Mouse (Mus musculus): ENCODE measurements around the gene Ttc13.

The Ttc13 gene

GRCm38 (mm10) chr8:124721862-124722515, at the start of gene Ttc13, which contains the start of gene Arv1:
Gene Ttc13 (minus strand): TSS chr8:124721983.
Gene Arv1 (plus strand): TSS chr8:124722139.
- DNase-seq (ENCODE audit: low read depth) = peak; percentile 82

- DNase-seq (ENCODE audit: low read depth) = no peak
These were observed 41.3 kb upstream of the Ttc13 start for GRCm38 (mm10) chr8:124763061-124763460.

GRCm38 (mm10) chr8:124758544-124758943, 36.8 kb upstream of the Ttc13 start:
- no peak for DNase-seq (ENCODE audit: low read depth)

- no peak for DNase-seq (ENCODE audit: low read depth)
These were observed 34.8 kb upstream of the Ttc13 start for GRCm38 (mm10) chr8:124756601-124757000.

- no peak for DNase-seq (ENCODE audit: low read depth)
These were observed 34.4 kb upstream of the Ttc13 start for GRCm38 (mm10) chr8:124756153-124756552.

GRCm38 (mm10) chr8:124755481-124755880, 33.7 kb upstream of the Ttc13 start:
- DNase-seq (ENCODE audit: low read depth) = no peak

GRCm38 (mm10) chr8:124754792-124755190, 33.0 kb upstream of the Ttc13 start:
- no peak for DNase-seq (ENCODE audit: low read depth)

- no peak for DNase-seq (ENCODE audit: low read depth)
These were observed 32.5 kb upstream of the Ttc13 start for GRCm38 (mm10) chr8:124754101-124754791.

- no peak for DNase-seq (ENCODE audit: low read depth)
These were observed 30.6 kb upstream of the Ttc13 start for GRCm38 (mm10) chr8:124752325-124752862.

GRCm38 (mm10) chr8:124751709-124752173, 30.0 kb upstream of the Ttc13 start, which contains the start of gene Fam89a:
Gene Fam89a (minus strand): TSS chr8:124751832.
- DNase-seq (ENCODE audit: low read depth) = peak; percentile 35

- DNase-seq (ENCODE audit: low read depth) = no peak
These were observed 29.4 kb upstream of the Ttc13 start for GRCm38 (mm10) chr8:124751191-124751590.

GRCm38 (mm10) chr8:124746661-124747060, 24.9 kb upstream of the Ttc13 start:
- DNase-seq (ENCODE audit: low read depth) = no peak

- DNase-seq (ENCODE audit: low read depth) = no peak
These were observed 17.5 kb upstream of the Ttc13 start for GRCm38 (mm10) chr8:124739268-124739667.

- no peak for DNase-seq (ENCODE audit: low read depth)
These were observed 13.7 kb upstream of the Ttc13 start for GRCm38 (mm10) chr8:124735371-124735911.

GRCm38 (mm10) chr8:124732828-124733227, 11.0 kb upstream of the Ttc13 start:
- no peak for DNase-seq (ENCODE audit: low read depth)

GRCm38 (mm10) chr8:124724301-124724700, 2.5 kb upstream of the Ttc13 start:
- DNase-seq (ENCODE audit: low read depth) = no peak

- no peak for DNase-seq (ENCODE audit: low read depth)
These were observed 583 bp downstream of the Ttc13 start for GRCm38 (mm10) chr8:124720938-124721861.

GRCm38 (mm10) chr8:124720133-124720532, 1.6 kb downstream of the Ttc13 start:
- DNase-seq (ENCODE audit: low read depth) = no peak

GRCm38 (mm10) chr8:124715736-124716135, 6.0 kb downstream of the Ttc13 start:
- DNase-seq (ENCODE audit: low read depth) = no peak

- no peak for DNase-seq (ENCODE audit: low read depth)
These were observed 8.6 kb downstream of the Ttc13 start for GRCm38 (mm10) chr8:124713207-124713606.

- no peak for DNase-seq (ENCODE audit: low read depth)
These were observed 16.0 kb downstream of the Ttc13 start for GRCm38 (mm10) chr8:124705823-124706222.

GRCm38 (mm10) chr8:124704376-124704775, 17.4 kb downstream of the Ttc13 start:
- no peak for DNase-seq (ENCODE audit: low read depth)
